Mouse (Mus musculus) right cerebral cortex, adult 18-20 months (tissue): ENCODE measurements at regions not wholly inside any gene's neighbourhood (a gene's known extent, or its start where the extent isn't known, plus 50 kb on each side); places are given as distances from the start of the nearest gene placed in this dataset.

Experiments
- DNase-seq: peaks from one replicate; pipeline ENCODE4 v3.0.0; 2022; ENCODE audit warnings: mixed read lengths

DNA sequence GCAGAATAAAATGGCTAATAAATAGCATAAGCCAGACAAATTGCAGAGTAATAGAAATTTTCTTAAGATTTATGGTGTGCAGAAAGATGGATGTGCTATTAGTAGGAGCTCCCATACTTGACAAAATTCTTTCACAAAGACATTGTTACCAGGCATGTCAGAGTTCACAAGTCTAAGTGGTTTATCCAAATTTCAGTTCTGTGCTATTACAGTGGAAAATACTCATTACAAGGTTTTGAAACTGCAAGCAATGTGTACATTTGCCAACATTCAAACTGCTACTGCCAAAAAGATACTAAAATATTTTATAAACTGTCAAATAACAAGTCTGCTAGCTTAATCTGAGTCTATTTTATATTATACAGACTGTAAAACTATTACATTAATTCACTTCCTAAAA lies 1550.2 kb upstream of the Acvr2a start:
- DNase-seq: no peak

DNA sequence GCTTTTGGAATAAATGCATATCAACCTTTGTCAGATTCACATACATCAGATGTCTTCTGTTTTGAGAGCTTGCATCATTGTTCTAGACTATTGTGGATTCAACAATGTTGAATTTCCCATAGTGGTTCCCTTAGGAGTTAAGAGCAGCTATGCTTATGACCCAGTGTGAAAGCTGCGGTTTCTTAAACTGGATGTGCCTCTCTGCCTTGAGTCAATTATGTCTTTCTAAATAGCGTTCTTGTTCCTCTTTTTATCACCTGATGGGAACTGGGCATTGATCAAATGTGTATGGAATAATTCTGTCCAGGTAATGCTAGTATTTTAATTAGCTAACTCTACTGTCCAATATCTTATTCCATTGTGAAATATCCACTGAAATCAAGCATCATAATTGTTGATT lies 1548.0 kb upstream of the Acvr2a start:
- no peak for DNase-seq

DNA sequence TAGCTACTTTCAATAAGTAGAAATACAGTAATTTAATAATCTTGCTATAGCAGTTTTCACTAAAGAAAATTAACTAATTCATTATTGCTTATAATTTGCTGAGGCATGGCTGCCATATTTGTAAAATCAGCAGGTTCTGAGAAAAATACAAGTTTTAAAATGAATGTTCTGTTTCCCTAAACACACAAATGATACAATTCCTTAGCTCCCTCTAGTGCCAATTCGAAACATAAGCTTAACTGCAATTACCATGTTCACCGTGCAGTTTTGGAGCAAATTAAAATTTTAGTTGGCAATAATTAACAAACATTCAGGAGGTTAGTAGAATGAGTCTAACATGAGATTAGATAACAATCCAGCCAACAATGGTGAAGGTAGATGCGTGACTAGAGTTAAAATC lies 1518.4 kb upstream of the Acvr2a start:
- peak; percentile 1 for DNase-seq

DNA sequence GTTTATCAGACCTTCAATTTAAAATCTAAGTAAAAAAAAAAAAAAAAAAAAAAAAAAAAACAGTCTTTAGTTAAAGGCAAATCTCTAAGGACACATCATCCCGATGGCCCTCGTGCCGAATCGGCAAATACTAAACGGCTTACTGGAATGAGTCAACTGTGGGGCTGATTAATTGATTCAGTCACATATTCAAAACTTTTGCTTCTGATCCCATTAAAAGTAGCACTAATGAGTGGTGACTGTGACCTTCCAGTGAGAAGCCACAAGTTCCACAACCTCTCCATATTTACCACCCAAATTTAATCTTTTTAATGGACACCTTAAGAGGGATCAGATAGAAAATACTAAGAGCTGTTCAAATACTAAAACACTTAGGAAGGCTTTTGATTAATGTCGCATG lies 1511.9 kb upstream of the Acvr2a start:
- no peak for DNase-seq

DNA sequence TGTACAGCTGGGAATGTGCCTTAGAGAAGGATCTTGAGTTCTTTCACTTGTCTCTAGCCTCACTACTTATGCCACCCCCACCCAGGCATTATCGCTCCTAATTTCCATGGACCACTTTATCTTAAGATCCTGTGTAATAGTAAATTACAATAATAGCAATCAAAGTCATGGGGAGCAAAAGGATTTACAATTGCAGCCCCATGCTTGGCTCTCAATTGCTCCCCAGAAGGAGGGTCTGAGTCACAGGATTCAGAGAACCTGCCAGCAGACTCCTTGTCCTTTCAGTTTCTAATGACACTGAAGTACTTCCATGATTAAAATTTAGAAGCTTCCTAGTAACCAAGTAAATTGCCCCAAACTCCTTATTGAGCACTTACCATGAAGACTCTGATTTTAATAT lies 1483.3 kb upstream of the Acvr2a start:
- DNase-seq: no peak

DNA sequence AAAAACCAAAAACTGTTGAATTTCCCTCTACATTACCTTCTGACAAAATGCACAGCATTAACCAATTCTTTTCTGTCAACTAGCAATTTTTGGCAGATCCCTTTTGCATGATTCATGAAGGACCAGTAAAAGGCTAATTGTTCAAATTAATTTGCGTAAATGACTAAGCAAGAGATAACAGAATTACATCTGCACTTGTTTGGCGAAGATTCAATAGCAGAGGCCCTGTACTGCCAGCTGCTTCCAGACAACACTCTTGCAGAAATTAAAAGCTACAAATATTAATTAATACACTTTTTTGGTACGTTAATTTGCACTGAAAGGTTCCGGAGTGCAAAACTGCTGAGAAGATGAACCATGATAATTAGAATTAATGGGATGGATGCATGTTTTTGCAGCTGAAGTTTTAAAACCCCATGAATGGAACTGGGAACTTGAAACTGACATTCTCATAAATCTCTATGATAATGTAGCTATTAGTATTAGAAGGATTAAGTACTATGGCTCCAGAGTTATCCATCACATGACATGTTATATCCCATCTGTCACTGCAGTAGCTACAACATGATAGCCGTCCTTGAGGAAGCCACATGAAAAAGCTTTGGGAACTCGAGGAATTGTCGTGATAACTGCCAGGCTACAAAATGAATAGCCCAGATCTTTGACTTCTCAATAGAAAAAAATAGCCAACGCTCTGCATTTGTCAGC lies 1479.3 kb upstream of the Acvr2a start:
- no peak for DNase-seq

DNA sequence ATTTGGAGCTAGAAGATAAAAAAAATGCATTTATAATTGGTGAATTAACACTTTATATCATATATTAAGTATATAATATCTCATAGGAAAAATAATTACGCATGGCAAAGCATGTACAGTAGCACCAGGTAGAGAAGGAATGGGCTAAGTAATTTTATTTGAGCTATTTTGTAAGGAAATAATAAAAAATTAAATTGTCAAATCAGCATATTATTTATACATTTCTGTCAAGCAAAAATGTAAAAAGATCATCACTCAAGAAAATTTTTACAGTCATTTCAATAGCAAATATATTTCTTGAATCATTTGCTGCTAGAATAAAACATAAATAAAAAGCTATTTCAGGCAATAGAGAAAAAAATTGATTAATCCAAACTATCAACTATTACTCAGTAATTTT lies 1450.4 kb upstream of the Acvr2a start:
- no peak for DNase-seq

DNA sequence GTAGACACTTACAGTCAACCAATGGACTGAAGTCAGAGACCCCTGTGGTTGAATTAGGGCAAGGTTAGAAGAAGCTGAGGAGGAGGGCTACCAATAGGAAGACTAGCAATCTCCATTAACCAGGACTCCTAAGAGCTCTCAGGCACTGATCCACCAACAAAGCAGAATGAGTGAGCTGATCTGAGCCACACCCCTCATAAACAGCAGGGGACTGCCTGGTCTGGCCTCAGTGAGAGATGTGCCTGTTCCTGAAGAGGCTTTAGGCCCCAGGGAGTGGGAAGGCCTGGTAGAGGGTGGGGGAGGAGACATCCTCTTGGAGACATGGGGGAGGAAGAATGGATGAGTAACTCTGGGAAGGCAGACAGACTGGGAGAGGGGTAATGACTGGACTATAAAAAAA lies 1445.6 kb upstream of the Acvr2a start:
- DNase-seq: no peak
